Mouse (Mus musculus): ENCODE results near the gene Islr. TPM values are rescaled to one million over a fixed set of nuclear protein-coding genes. Genes with fewer than 3 reads are reported as not detected.

Islr gene
- total RNA-seq, 2 experiments from 2014 or later, result 10.1 to 15.5 TPM

DNA sequence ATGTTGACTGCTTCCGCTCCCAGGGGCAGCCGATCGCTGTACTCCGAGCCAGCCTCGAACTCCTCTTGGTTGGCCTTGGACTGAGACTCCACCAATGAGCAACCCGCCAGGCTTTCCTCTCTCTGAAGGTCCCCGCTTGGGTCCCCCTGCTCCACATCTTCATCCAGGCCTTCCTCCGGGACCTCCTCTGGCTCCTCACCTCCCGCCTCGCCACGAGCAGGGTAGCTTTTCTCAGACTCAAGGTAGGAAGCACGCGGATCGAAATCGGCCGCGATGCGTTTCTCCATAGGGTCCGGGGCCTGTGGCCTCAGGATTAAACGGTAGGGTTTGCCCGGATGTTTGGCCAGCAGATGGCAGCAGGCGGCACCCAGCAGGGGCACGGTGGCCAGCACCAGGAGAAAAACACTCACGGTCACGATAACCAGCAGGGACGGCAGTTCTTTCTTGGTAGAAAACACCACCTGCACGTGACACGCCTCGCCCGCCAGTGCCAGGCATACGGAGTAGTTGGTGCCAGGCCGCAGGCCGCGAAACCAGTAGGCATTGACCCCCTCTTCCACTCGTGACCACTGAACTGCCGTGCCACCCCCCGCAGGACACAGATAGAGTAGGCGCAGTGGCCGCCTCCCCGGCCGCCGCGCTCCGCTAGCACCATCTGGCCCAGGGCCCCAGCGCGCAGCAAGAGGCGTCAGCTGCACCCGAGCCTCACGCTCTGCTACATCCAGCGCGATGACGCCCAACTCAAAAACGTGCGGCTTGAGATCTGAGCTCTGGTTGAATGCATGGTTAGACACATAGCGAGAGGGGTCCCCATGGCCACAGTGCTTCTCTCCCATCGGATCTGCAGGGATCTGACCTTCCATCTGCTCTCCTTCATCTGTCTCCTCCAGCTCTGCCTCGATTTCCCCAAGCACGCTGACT, 6.1 kb downstream of the Islr start:
- peak; percentile 49 to 66 for DNase-seq (ENCODE audit: low spot score in 2 of 2)

DNA sequence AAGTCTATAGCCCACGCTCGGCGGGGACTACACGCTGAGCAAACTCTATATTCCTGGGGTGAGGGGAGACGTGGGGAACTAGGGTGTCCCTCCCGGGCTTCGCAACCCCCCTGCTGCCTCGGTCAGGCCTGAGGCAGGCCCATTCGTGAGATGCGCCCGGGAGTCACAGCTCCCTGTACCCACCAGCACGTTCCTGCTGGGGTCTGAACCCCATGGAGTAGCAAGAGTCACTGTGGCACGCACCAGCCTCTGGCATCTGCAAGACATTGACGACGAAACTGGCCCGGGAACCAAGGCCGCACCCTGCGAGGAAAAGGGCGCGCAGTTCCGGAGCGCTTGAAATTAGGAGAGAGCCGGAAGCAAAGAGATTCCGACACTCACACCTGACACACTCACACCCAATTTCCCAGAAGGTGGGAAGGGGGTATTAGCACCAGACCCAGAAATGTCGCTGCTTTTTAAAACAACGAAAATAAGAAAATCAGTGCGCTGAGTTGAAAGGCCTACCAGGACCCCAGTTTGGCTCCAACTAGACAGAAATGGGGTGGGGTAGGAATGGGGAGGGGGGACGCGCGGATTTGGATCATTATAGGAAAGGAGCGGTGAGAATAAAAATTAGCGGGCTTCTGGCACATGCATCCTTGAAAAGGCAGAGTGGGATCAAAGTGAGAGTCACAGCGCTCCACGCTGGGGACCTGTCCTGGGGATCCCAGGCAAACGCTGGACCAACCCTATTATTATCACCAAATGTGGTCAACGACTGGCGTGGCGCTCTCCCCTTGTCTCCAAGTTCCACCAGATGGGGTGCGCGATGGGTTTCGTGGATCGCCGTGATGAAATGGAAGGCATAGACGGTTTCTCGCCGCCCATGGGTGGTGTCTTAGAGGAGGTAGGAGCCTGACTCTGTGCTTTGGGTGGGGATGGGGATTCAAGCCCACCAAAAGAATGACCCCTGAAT, 7.2 kb downstream of the Islr start:
- peak in 1 of 2 experiments; percentile 33 for DNase-seq (ENCODE audit: low spot score in 2 of 2)

GRCm38 (mm10) chr9:58196141-58196540, 8.0 kb downstream of the Islr start:
- DNase-seq (ENCODE audit: low spot score in 2 of 2), result no peak

DNA sequence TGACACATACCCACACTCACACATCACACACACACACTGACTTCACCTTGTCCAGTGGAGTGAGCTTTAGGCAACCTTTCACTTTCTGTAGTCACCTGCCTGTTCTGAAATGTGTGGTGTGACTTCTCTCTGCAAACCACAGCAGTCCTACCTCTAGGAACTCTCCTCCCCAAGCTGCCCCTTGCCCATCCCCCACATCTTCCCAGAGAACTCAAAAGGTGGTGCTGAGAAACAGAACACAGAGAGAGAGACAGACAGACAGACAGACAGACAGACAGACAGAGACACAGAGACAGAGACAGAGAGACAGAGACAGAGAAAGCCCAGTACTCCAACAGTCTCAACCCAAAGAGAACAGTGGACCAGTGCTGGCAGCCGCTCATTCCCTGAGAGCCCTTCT, 8.4 kb downstream of the Islr start:
- peak in 1 of 2 experiments; percentile 41 for DNase-seq (ENCODE audit: low spot score in 2 of 2)

GRCm38 (mm10) chr9:58194222-58194621, 9.9 kb downstream of the Islr start:
- DNase-seq (ENCODE audit: low spot score in 2 of 2), result no peak

- DNase-seq (ENCODE audit: low spot score in 2 of 2), result peak in 1 of 2 experiments; percentile 59
Observed at GRCm38 (mm10) chr9:58184456-58184855, 19.6 kb downstream of the Islr start.

DNA sequence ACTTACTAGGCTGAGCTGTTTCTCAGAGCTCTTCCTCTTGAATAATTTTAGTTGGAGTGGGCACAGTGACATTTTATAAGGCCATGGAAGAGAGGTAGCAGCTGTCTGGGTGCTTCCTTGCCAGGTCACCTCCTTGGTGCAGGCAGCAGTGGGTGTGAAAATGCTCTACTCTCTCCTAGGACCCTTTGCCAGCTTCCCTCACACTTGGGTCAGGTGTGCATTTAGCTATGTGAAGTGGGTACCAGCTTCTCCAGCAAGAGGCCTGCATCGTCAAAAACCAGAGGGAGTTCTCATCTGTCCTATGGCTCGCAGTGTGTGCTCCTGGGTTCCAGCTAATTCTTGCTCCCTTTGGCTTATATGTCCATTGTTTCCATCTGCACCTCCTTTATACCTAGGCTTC, 24.7 kb downstream of the Islr start:
- DNase-seq (ENCODE audit: low spot score in 2 of 2), result no peak

DNA sequence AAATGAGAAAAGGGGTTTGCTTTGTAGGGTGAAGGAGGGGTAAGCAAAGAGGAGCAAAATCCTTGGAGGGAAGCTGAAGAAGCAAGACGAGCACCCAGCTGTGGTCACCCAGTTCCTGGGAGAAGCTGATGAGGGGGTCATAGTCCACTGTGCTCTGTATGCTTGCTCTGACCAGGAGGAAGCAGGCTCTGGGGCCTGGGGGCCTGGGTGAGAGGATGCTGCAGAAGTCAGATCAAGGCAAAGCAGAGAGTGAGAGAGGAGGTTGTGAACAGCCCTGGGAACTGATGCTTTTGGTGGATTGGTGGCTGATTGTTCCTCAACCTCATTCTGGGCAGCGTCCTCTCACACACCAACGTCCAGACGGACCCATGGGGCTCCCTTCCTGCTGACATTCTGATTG, 26.9 kb downstream of the Islr start:
- DNase-seq (ENCODE audit: low spot score in 2 of 2), result no peak

DNA sequence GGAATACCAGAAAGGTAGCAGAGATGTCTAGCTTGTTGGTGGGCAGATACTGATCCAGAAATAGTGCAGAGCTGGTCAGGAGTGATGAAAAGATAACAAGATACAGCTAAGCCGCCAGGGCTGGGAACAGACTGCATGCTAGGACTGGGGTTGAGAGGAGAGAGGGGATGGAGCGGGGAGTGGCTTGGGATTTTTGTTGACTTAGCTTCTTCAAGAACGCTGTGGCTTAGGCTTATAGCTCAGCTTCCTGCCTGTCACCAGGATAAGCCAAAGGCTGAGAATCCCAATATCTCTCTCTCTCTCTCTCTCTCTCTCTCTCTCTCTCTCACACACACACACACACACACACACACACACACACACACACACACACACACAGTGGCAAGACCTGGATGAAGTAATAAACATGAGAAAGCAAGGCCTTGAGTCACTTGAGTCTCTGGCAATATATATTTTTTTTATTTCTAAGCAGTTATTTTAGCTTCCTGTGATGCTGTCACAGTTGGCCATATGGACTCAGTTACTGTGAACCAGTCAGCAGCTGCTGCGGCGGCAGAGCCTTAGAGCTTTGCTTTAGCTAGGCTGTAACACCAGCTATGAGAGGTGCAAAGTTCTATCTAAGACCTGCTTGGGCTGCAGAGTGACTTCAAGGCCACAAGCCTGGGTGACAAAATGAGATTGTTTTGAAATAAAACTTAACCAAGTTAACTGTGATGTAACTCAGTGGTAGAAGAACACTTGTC, 28.2 kb downstream of the Islr start:
- DNase-seq (ENCODE audit: low spot score in 2 of 2), result peak in 1 of 2 experiments; percentile 82

- peak in 1 of 2 experiments; percentile 82 for DNase-seq (ENCODE audit: low spot score in 2 of 2)
Observed at GRCm38 (mm10) chr9:58174818-58175251, 29.3 kb downstream of the Islr start.

DNA sequence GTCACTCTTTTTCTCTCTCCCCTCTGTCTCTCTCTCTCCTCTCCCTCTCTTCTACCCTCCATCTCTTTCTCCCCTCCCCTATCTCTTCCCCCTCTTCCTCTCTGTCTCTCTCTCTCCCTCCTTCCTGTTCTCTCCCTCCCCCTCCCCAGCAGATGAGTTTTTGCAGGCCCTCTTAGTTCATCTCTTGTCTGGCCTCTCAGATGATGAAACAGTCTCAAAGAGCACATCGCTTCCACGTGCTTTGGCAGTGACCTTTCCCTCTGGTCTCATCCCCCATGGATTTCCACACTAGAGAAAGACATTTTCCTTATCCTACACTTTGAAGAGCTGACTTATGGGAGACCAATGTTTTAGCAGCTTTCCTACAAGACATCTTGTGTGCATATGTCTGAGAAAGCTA, 31.2 kb downstream of the Islr start:
- no peak for DNase-seq (ENCODE audit: low spot score in 2 of 2)

GRCm38 (mm10) chr9:58169426-58169825, 34.7 kb downstream of the Islr start:
- DNase-seq (ENCODE audit: low spot score in 2 of 2), result no peak

DNA sequence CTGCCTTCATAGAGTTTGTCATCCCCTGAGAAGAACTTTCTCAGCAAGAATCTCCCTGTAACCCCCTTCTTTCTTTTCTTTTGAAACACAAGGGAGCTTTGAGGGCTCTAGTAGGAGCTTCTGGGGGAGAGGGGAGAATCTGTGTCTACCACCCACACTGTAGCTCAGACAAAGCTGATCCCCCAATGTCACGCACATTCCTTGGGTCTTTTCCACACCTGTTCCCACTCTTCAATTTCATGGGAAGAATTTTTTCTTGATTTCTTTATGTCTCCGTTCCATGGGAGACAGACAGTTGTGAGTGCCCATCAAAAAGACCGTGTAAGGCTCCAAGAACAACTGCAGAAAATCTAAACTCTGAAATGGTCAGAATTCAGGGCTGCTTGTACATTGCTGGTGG, 35.2 kb downstream of the Islr start:
- no peak for DNase-seq (ENCODE audit: low spot score in 2 of 2)

DNA sequence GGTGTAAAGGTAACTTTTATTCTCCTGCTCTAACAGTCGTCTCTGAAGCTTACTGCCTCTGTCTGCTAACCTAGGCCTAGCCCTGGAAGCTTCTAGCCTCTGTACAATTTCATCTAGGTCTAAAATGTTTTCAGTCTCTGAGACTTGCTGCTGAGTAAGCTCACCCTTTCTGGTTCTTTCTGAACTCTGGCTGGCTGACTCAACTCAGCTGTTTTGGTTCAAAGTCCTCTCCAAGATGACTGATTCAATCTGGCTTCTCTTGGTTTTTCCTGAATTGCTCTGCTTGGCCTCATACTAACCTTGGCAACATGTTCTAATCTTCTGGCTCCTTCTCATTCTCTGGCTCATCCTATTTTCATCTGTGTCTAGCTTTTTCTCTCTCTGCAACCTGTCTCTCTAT, 38.3 kb downstream of the Islr start:
- DNase-seq (ENCODE audit: low spot score in 2 of 2), result no peak

DNA sequence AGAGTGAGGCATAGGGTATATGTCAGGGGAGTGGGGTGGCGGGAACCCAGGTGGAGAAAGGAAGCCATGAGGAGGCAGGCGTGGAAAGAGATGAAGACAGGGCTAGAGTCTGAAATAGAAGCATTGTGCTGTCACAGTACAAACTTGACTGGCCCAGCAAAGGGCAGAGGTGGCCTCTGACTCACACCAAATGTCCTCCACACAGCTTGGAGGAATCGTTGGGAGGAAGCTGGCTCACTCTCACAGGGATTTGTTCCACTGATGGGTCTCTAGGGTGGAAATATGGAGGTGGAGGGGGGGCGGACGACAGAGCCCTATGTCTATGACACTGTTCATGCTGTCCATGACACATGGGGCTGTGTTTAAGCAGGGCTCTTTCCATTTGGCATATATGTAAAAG, 41.0 kb downstream of the Islr start:
- no peak for DNase-seq (ENCODE audit: low spot score in 2 of 2)

GRCm38 (mm10) chr9:58162173-58162572, 41.9 kb downstream of the Islr start:
- DNase-seq (ENCODE audit: low spot score in 2 of 2), result no peak

- DNase-seq (ENCODE audit: low spot score in 2 of 2), result no peak
Observed at GRCm38 (mm10) chr9:58160315-58160714, 43.8 kb downstream of the Islr start.

DNA sequence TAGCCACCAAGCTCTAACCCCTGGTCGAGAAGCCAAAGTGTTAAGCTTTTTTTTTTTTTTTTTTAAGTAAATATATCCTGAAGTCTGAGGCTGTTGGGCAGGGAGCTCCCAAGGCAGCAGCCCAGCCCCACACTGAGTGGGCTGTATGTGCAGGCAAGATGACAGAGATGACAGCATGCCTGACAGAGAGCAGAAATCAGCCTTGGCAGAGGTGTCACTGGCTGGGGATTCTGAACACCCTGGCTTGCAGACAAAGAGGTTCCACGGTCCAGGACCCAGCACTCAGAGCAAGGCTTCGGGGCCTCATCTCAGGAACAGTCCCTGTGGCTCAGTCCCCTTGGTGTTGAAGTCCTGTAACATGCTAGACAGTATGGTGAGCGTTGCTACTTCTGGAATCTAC, 44.3 kb downstream of the Islr start:
- peak; percentile 51 to 73 for DNase-seq (ENCODE audit: low spot score in 2 of 2)

DNA sequence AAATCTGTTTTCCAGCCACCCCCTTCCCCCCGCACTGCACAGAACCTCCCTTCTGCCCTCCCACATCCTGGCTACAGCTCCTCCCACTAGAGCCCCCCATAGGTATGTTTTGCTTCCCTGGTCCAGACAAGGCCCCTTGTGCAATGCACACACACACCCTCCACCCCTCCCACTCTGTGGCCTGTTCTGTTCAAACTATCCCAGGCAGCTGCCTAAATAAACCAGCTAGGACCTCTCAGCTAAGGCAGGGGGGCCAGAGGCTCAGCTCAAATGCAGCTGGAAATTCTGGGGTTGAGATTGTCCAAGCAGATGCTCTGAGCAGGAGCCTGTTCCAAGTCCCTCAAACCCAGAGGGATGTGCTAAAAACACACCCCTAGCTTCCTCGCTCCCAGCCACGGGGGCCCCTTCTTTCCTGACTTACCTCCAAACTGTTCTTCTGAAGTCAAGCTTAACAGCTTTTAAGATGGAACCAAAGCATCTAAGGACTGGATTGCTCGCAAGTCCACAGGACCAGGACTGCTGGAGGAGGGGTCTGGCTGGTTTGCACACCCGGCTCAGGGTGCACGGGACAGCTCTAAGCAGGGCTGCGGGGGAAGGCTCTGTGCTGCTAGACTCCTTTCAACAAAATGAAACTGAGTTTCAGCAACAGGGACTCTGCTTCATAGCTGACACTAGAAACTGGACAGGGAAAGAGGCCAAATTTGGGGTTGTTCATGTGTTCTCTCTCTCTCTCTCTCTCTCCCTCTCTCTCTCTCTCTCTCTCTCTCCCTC, 45.4 kb downstream of the Islr start:
- no peak for DNase-seq (ENCODE audit: low spot score in 2 of 2)

GRCm38 (mm10) chr9:58157838-58158237, 46.3 kb downstream of the Islr start:
- DNase-seq (ENCODE audit: low spot score in 2 of 2), result no peak
